Mouse (Mus musculus) liver, embryonic 15.5 days (tissue): Measurements from ENCODE around the gene Fads1. TPM values are rescaled to one million over a fixed set of nuclear protein-coding genes. Genes with fewer than 3 reads are reported as not detected.
"Not testable (repeated sequence)": the region's sequence is repeated elsewhere in the genome, so short reads cannot be mapped to it uniquely, and the experiment has no call there.

ENCODE experiments used
- ATAC-seq: fragments of 200-750 bp; cut with Nextera tagmentation; 2 replicates; pipeline ENCODE4 v1.8.0; 2017; ENCODE audit warnings: moderate number of reproducible peaks, mild to moderate bottlenecking, moderate library complexity; ENCODE audit not compliant: insufficient read depth
- H3K27ac ChIP-seq: fragments of 300-500 bp; sonication (generic); replicated peaks from 2 replicates; pipeline ENCODE4 v1.5.1; 2015; ENCODE audit warnings: mild to moderate bottlenecking, inconsistent platforms
- H3K27me3 ChIP-seq: fragments of 300-500 bp; sonication (generic); 2 replicates; pipeline ENCODE4 v1.6.1; 2015; ENCODE audit warnings: mild to moderate bottlenecking, inconsistent platforms
- H3K36me3 ChIP-seq: fragments of 300-500 bp; sonication (generic); replicated peaks from 2 replicates; pipeline ENCODE4 v1.6.1; 2015; ENCODE audit warnings: moderate library complexity, mild to moderate bottlenecking, inconsistent platforms
- H3K4me1 ChIP-seq: fragments of 300-500 bp; sonication (generic); replicated peaks from 2 replicates; pipeline ENCODE4 v1.6.1; 2015; ENCODE audit warnings: inconsistent platforms
- H3K4me2 ChIP-seq: fragments of 300-500 bp; sonication (generic); 2 replicates; pipeline ENCODE4 v1.6.1; 2015; ENCODE audit warnings: moderate library complexity, mild to moderate bottlenecking, inconsistent platforms
- H3K4me3 ChIP-seq: fragments of 300-500 bp; sonication (generic); replicated peaks from 2 replicates; pipeline ENCODE4 v1.5.1; 2015; ENCODE audit warnings: mild to moderate bottlenecking, inconsistent platforms
- H3K9ac ChIP-seq: fragments of 300-500 bp; sonication (generic); 2 replicates; pipeline ENCODE4 v1.6.1; 2015; ENCODE audit warnings: moderate library complexity, mild to moderate bottlenecking, inconsistent platforms
- H3K9me3 ChIP-seq: fragments of 300-500 bp; sonication (generic); replicated peaks from 2 replicates; pipeline ENCODE4 v1.6.1; 2016; ENCODE audit warnings: inconsistent platforms
- WGBS: fragments of 180-500 bp; shearing (Covaris S2); methylation state at CpG from one replicate; pipeline ENCODE4 v1.1.7; 2015; ENCODE audit warnings: mixed read lengths; ENCODE audit not compliant: insufficient replicate concordance; 5-methylcytosine and 5-hydroxymethylcytosine counted together
- polyA plus RNA-seq: library from polyadenylated mRNA; unstranded; fragments of >200 nt; fragmentation: Nextera tagmentation; extraction: Ambion mirVana; gene quantifications from 2 replicates; pipeline ENCODE4 v1.2.1, GENCODE M21; 2015

The Fads1 gene
- 73.6 and 80.7 TPM in 2 replicates for polyA plus RNA-seq

- H3K4me2 ChIP-seq: peak within 1 kb of the TSS; percentile 90
- peak within 1 kb of the TSS; percentile 82 for H3K9ac ChIP-seq
- H3K4me3 ChIP-seq: peak within 1 kb of the TSS; percentile 73
- WGBS: under 1% methylated on average over 70 of the region's 70 CpGs
- peaks cover 39% of the 10 kb centered on the region for H3K4me1 ChIP-seq
- peak; percentile 90 for ATAC-seq
- peak within 1 kb of the TSS; percentile 88 for H3K27ac ChIP-seq
- H3K27me3 ChIP-seq: no peaks in the 10 kb centered on the region
- peaks cover 32% of the 10 kb centered on the region for H3K36me3 ChIP-seq
- H3K9me3 ChIP-seq: no peaks in the 10 kb centered on the region
Measured at GRCm38 (mm10) chr19:10182670-10183298, at the start of gene Fads1. Gene Fads1, plus strand, starts transcription at chr19:10182888.

GRCm38 (mm10) chr19:10134692-10135091 lies 48.0 kb upstream of the Fads1 start:
- no peak overlapping the region for H3K27ac ChIP-seq
- no peaks in the 10 kb centered on the region for H3K4me1 ChIP-seq
- no peak for ATAC-seq
- H3K27me3 ChIP-seq: no peaks in the 10 kb centered on the region; the same call in 1 of the 2 replicates
- no peak overlapping the region for H3K4me3 ChIP-seq
- H3K9ac ChIP-seq: no peak overlapping the region
- no peak overlapping the region for H3K4me2 ChIP-seq
- H3K9me3 ChIP-seq: no peaks in the 10 kb centered on the region
- WGBS: 40% methylated on average over 2 of the region's 2 CpGs
- H3K36me3 ChIP-seq: no peaks in the 10 kb centered on the region

GRCm38 (mm10) chr19:10137423-10137822 lies 45.3 kb upstream of the Fads1 start:
- H3K4me3 ChIP-seq: no peak overlapping the region
- H3K4me2 ChIP-seq: no peak overlapping the region
- ATAC-seq: no peak
- no peaks in the 10 kb centered on the region for H3K4me1 ChIP-seq
- H3K9me3 ChIP-seq: no peaks in the 10 kb centered on the region
- WGBS: 72% methylated on average over 5 of the region's 5 CpGs
- no peaks in the 10 kb centered on the region; the same call in 1 of the 2 replicates for H3K27me3 ChIP-seq
- H3K36me3 ChIP-seq: no peaks in the 10 kb centered on the region
- H3K27ac ChIP-seq: no peak overlapping the region
- H3K9ac ChIP-seq: no peak overlapping the region

- Histone ChIP-seq H3K27ac (no peak overlapping the region), H3K9me3 (no peaks in the 10 kb centered on the region), H3K36me3 (no peaks in the 10 kb centered on the region), H3K4me1 (peaks cover 4% of the 10 kb centered on the region), H3K4me2 (no peak overlapping the region), H3K4me3 (no peak overlapping the region), H3K9ac (no peak overlapping the region), H3K27me3 (no peaks in the 10 kb centered on the region; the same call in 1 of the 2 replicates)
- WGBS: 82% methylated on average over 6 of the region's 6 CpGs
- no peak for ATAC-seq
Measured at GRCm38 (mm10) chr19:10139736-10140135, 43.0 kb upstream of the Fads1 start.

GRCm38 (mm10) chr19:10143667-10144066 lies 39.0 kb upstream of the Fads1 start:
- Histone ChIP-seq H3K4me2 (no peak overlapping the region), H3K9me3 (no peaks in the 10 kb centered on the region), H3K27me3 (no peaks in the 10 kb centered on the region; the same call in 1 of the 2 replicates), H3K4me1 (peaks cover 9% of the 10 kb centered on the region), H3K9ac (no peak overlapping the region), H3K36me3 (no peaks in the 10 kb centered on the region), H3K4me3 (no peak overlapping the region), H3K27ac (no peak overlapping the region)
- ATAC-seq: no peak
- 57% methylated on average over 2 of the region's 2 CpGs for WGBS

GRCm38 (mm10) chr19:10144464-10144863 lies 38.2 kb upstream of the Fads1 start:
- ATAC-seq: no peak
- WGBS: 42% methylated on average over 4 of the region's 4 CpGs
- Histone ChIP-seq H3K36me3 (no peaks in the 10 kb centered on the region), H3K4me2 (no peak overlapping the region), H3K27me3 (no peaks in the 10 kb centered on the region; the same call in 1 of the 2 replicates), H3K9ac (no peak overlapping the region), H3K27ac (no peak overlapping the region), H3K9me3 (no peaks in the 10 kb centered on the region), H3K4me3 (no peak overlapping the region), H3K4me1 (peaks cover 14% of the 10 kb centered on the region)

GRCm38 (mm10) chr19:10148555-10148954 lies 34.1 kb upstream of the Fads1 start:
- H3K9ac ChIP-seq: no peak overlapping the region
- no peaks in the 10 kb centered on the region for H3K9me3 ChIP-seq
- no peaks in the 10 kb centered on the region; the same call in 1 of the 2 replicates for H3K27me3 ChIP-seq
- no peaks in the 10 kb centered on the region for H3K36me3 ChIP-seq
- no peak overlapping the region for H3K4me2 ChIP-seq
- H3K27ac ChIP-seq: no peak overlapping the region
- H3K4me1 ChIP-seq: peaks cover 10% of the 10 kb centered on the region; the same call in 1 of the 2 replicates
- no peak overlapping the region for H3K4me3 ChIP-seq
- WGBS: 68% methylated on average over 6 of the region's 6 CpGs
- ATAC-seq: no peak

GRCm38 (mm10) chr19:10149189-10149588 lies 33.5 kb upstream of the Fads1 start:
- H3K4me2 ChIP-seq: no peak overlapping the region
- no peak overlapping the region for H3K9ac ChIP-seq
- 61% methylated on average over 3 of the region's 3 CpGs for WGBS
- H3K4me3 ChIP-seq: no peak overlapping the region
- ATAC-seq: no peak
- H3K27ac ChIP-seq: no peak overlapping the region
- H3K4me1 ChIP-seq: peaks cover 10% of the 10 kb centered on the region; the same call in 1 of the 2 replicates
- no peaks in the 10 kb centered on the region for H3K36me3 ChIP-seq
- H3K27me3 ChIP-seq: no peaks in the 10 kb centered on the region; the same call in 1 of the 2 replicates
- H3K9me3 ChIP-seq: no peaks in the 10 kb centered on the region

GRCm38 (mm10) chr19:10157725-10158124 lies 25.0 kb upstream of the Fads1 start:
- no peak overlapping the region for H3K27ac ChIP-seq
- H3K9me3 ChIP-seq: no peaks in the 10 kb centered on the region
- H3K36me3 ChIP-seq: no peaks in the 10 kb centered on the region
- H3K4me3 ChIP-seq: no peak overlapping the region
- WGBS: 61% methylated on average over 2 of the region's 2 CpGs
- no peaks in the 10 kb centered on the region for H3K4me1 ChIP-seq
- no peak overlapping the region for H3K9ac ChIP-seq
- H3K4me2 ChIP-seq: no peak overlapping the region
- ATAC-seq: no peak
- no peaks in the 10 kb centered on the region; the same call in 1 of the 2 replicates for H3K27me3 ChIP-seq

- H3K4me2 ChIP-seq: no peak overlapping the region
- 0 out of 2 replicates have a peak, but pooled peaks cover 3% of the 10 kb centered on the region for H3K27me3 ChIP-seq
- WGBS: 79% methylated on average over 3 of the region's 3 CpGs
- no peak for ATAC-seq
- no peak overlapping the region for H3K9ac ChIP-seq
- no peak overlapping the region for H3K27ac ChIP-seq
- no peaks in the 10 kb centered on the region for H3K36me3 ChIP-seq
- H3K9me3 ChIP-seq: no peaks in the 10 kb centered on the region
- H3K4me1 ChIP-seq: no peaks in the 10 kb centered on the region
- H3K4me3 ChIP-seq: no peak overlapping the region
Measured at GRCm38 (mm10) chr19:10163896-10164295, 18.8 kb upstream of the Fads1 start.

GRCm38 (mm10) chr19:10165928-10166327 lies 16.8 kb upstream of the Fads1 start:
- not testable (repeated sequence) for H3K9me3 ChIP-seq, H3K4me2 ChIP-seq, ATAC-seq, H3K27me3 ChIP-seq, H3K4me3 ChIP-seq, H3K9ac ChIP-seq, H3K36me3 ChIP-seq, H3K27ac ChIP-seq
- WGBS: 67% methylated on average over 4 of the region's 4 CpGs
- peaks cover 14% of the 10 kb centered on the region for H3K4me1 ChIP-seq
